Mouse (Mus musculus) layer of hippocampus, adult 18-20 months (tissue): ENCODE results near the gene Pecam1. TPM values are rescaled to one million over a fixed set of nuclear protein-coding genes. Genes with fewer than 3 reads are reported as not detected.

Source experiments
- microRNA-seq, 2 experiments: library from miRNA; unstranded; fragments of <30 nt; microRNA quantifications; one replicate each; pipeline ENCODE4 v1.2.0; 2021
- total RNA-seq, 2 experiments: library from RNA; stranded (reverse); gene quantifications; 2 replicates each; pipeline ENCODE4 v1.2.3; 2021

Pecam1 gene
- total RNA-seq, 2 experiments from 2014 or later: 14.3 to 15.8 TPM

Small RNA genes lying within 50 kb of the gene (microRNA-seq; reads per million reads assigned to microRNA genes)
- gene Gm25994: 0 reads per million in 2 experiments
- 13.5 to 16.0 reads per million in 2 experiments for gene Mir3064

Other genes starting within 250 kb of the Pecam1 start
- 100 to 1,000 TPM; 146 to 158 TPM for gene Tex2, start 137.2 kb downstream of the Pecam1 start, total RNA-seq
- under 1 TPM in 1 of 2 experiments, not detected in 1; 0.20 TPM for gene Milr1, start 598 bp upstream of the Pecam1 start, total RNA-seq
- gene Polg2, start 28.9 kb upstream of the Pecam1 start, total RNA-seq: 1 to 10 TPM; 4.0 to 4.9 TPM
- gene Ddx5, start 38.6 kb upstream of the Pecam1 start, total RNA-seq: 100 to 1,000 TPM; 768 to 775 TPM
- gene Cep95, start 38.6 kb upstream of the Pecam1 start, total RNA-seq: 10 to 100 TPM; 10.3 to 10.7 TPM
- gene Smurf2, start 170.1 kb upstream of the Pecam1 start, total RNA-seq: 10 to 100 TPM; 28.4 to 29.4 TPM
- gene Kpna2, start 248.9 kb upstream of the Pecam1 start, total RNA-seq: 10 to 100 TPM; 23.3 to 23.9 TPM